Mouse (Mus musculus) hindbrain, embryonic 16.5 days (tissue): ENCODE results near the gene Bbs9. TPM values are rescaled to one million over a fixed set of nuclear protein-coding genes. Genes with fewer than 3 reads are reported as not detected.

Experiments
- ATAC-seq: fragments of 200-750 bp; cut with Nextera tagmentation; 2 replicates; pipeline ENCODE4 v1.8.0; 2017; ENCODE audit warnings: moderate TSS enrichment, moderate library complexity
- H3K27ac ChIP-seq: fragments of 300-500 bp; sonication (generic); 2 replicates; pipeline ENCODE4 v1.5.1; 2014; ENCODE audit warnings: low read depth, mild to moderate bottlenecking, control low read depth, low read length, moderate library complexity
- H3K27me3 ChIP-seq: fragments of 300-500 bp; sonication (generic); replicated peaks from 2 replicates; pipeline ENCODE4 v1.6.1; 2014; ENCODE audit warnings: low read length; ENCODE audit not compliant: control insufficient read depth, insufficient read depth
- H3K36me3 ChIP-seq: fragments of 300-500 bp; sonication (generic); 2 replicates; pipeline ENCODE4 v1.6.1; 2014; ENCODE audit warnings: mild to moderate bottlenecking, low read length, moderate library complexity, mixed read lengths; ENCODE audit not compliant: control insufficient read depth, insufficient read depth
- H3K4me1 ChIP-seq: fragments of 300-500 bp; sonication (generic); 2 replicates; pipeline ENCODE4 v1.6.1; 2014; ENCODE audit warnings: low read depth, low read length; ENCODE audit not compliant: control insufficient read depth, insufficient read depth
- H3K4me2 ChIP-seq: fragments of 300-500 bp; sonication (generic); 2 replicates; pipeline ENCODE4 v1.6.1; 2014; ENCODE audit warnings: mild to moderate bottlenecking, low read length, control low read depth, moderate library complexity
- H3K4me3 ChIP-seq: fragments of 300-500 bp; sonication (generic); 2 replicates; pipeline ENCODE4 v1.5.1; 2014; ENCODE audit warnings: mild to moderate bottlenecking, low read length, control low read depth, moderate library complexity
- H3K9ac ChIP-seq: fragments of 300-500 bp; sonication (generic); 2 replicates; pipeline ENCODE4 v1.6.1; 2014; ENCODE audit warnings: low read depth, mild to moderate bottlenecking, control low read depth, low read length, moderate library complexity
- H3K9me3 ChIP-seq: fragments of 300-500 bp; sonication (generic); 2 replicates; pipeline ENCODE4 v1.6.1; 2014; ENCODE audit warnings: mild to moderate bottlenecking, low read length, moderate library complexity; ENCODE audit not compliant: control insufficient read depth
- whole genome bisulfite sequencing: fragments of 180-500 bp; shearing (Covaris S2); extraction: QIAGEN DNeasy Blood & Tissue Kit; methylation state at CpG from one replicate; pipeline ENCODE4 v1.1.7; 2014; 5-methylcytosine and 5-hydroxymethylcytosine counted together
- polyA plus RNA-seq: library from polyadenylated mRNA; unstranded; fragments of >200 nt; fragmentation: Nextera tagmentation; extraction: Ambion mirVana; gene quantifications from 2 replicates; pipeline ENCODE4 v1.2.1, GENCODE M21; 2015

Bbs9 gene
- polyA plus RNA-seq, 1 experiment from 2014 or later, result 18.3 TPM

- WGBS, result 66% methylated on average over 9 of the region's 9 CpGs
- H3K27me3 ChIP-seq, result no peaks in the 10 kb centered on the region
- ATAC-seq, result peak; percentile 54
Measured at GRCm38 (mm10) chr9:22814407-22815092, 339.0 kb downstream of the Bbs9 start.

GRCm38 (mm10) chr9:22815093-22815458, 339.6 kb downstream of the Bbs9 start:
- Histone ChIP-seq H3K27me3 (no peaks in the 10 kb centered on the region), H3K9ac (no peak overlapping the region), H3K4me3 (no peak overlapping the region), H3K9me3 (no peaks in the 10 kb centered on the region), H3K4me2 (no peak overlapping the region), H3K27ac (no peak overlapping the region), H3K36me3 (no peaks in the 10 kb centered on the region), H3K4me1 (no peaks in the 10 kb centered on the region)
- WGBS, result 61% methylated on average over 7 of the region's 7 CpGs
- peak; percentile 40; the same call in 1 of the 2 replicates for ATAC-seq

More at GRCm38 (mm10) chr9:22814407-22815092, 339.0 kb downstream of the Bbs9 start:
- Histone ChIP-seq H3K9me3 (no peaks in the 10 kb centered on the region), H3K9ac (no peak overlapping the region), H3K4me3 (no peak overlapping the region), H3K27ac (no peak overlapping the region), H3K36me3 (no peaks in the 10 kb centered on the region), H3K4me1 (no peaks in the 10 kb centered on the region), H3K4me2 (no peak overlapping the region)

- Histone ChIP-seq H3K27ac (no peak overlapping the region), H3K4me3 (no peak overlapping the region), H3K9ac (no peak overlapping the region), H3K27me3 (no peaks in the 10 kb centered on the region), H3K4me1 (no peaks in the 10 kb centered on the region), H3K36me3 (no peaks in the 10 kb centered on the region), H3K9me3 (no peaks in the 10 kb centered on the region), H3K4me2 (no peak overlapping the region)
- no peak for ATAC-seq
- WGBS, result 88% methylated on average over 6 of the region's 6 CpGs
Measured at GRCm38 (mm10) chr9:22819539-22819938, 344.0 kb downstream of the Bbs9 start.

- H3K9me3 ChIP-seq, result no peaks in the 10 kb centered on the region
- H3K4me1 ChIP-seq, result no peaks in the 10 kb centered on the region
- H3K4me3 ChIP-seq, result no peak overlapping the region
- no peaks in the 10 kb centered on the region for H3K27me3 ChIP-seq
- no peak for ATAC-seq
- WGBS, result 60% methylated on average over 6 of the region's 6 CpGs
- no peak overlapping the region for H3K9ac ChIP-seq
- H3K27ac ChIP-seq, result no peak overlapping the region
- no peaks in the 10 kb centered on the region for H3K36me3 ChIP-seq
- no peak overlapping the region for H3K4me2 ChIP-seq
Measured at GRCm38 (mm10) chr9:22820646-22821185, 345.2 kb downstream of the Bbs9 start.

GRCm38 (mm10) chr9:22822770-22823169, 347.3 kb downstream of the Bbs9 start:
- Histone ChIP-seq H3K27ac (no peak overlapping the region), H3K4me2 (no peak overlapping the region), H3K36me3 (no peaks in the 10 kb centered on the region), H3K9ac (no peak overlapping the region), H3K4me1 (no peaks in the 10 kb centered on the region), H3K27me3 (no peaks in the 10 kb centered on the region), H3K4me3 (no peak overlapping the region), H3K9me3 (no peaks in the 10 kb centered on the region)
- no peak for ATAC-seq
- WGBS, result 67% methylated on average over 5 of the region's 5 CpGs

- no peak for ATAC-seq
- 60% methylated on average over 3 of the region's 3 CpGs for WGBS
- H3K36me3 ChIP-seq, result no peaks in the 10 kb centered on the region
- no peaks in the 10 kb centered on the region for H3K9me3 ChIP-seq
- H3K4me1 ChIP-seq, result no peaks in the 10 kb centered on the region
- no peak overlapping the region for H3K9ac ChIP-seq
- no peak overlapping the region for H3K4me3 ChIP-seq
- H3K27me3 ChIP-seq, result no peaks in the 10 kb centered on the region
- H3K4me2 ChIP-seq, result no peak overlapping the region
- no peak overlapping the region for H3K27ac ChIP-seq
Measured at GRCm38 (mm10) chr9:22823856-22824255, 348.3 kb downstream of the Bbs9 start.

- 22% methylated on average over 8 of the region's 8 CpGs for WGBS
- Histone ChIP-seq H3K9ac (no peak overlapping the region), H3K9me3 (no peaks in the 10 kb centered on the region), H3K4me2 (no peak overlapping the region), H3K4me3 (no peak overlapping the region), H3K36me3 (no peaks in the 10 kb centered on the region), H3K4me1 (peaks cover 2% of the 10 kb centered on the region; the same call in 1 of the 2 replicates), H3K27ac (no peak overlapping the region), H3K27me3 (no peaks in the 10 kb centered on the region)
- no peak for ATAC-seq
Measured at GRCm38 (mm10) chr9:22824910-22825309, 349.4 kb downstream of the Bbs9 start.

- H3K4me3 ChIP-seq, result no peak overlapping the region
- H3K9me3 ChIP-seq, result no peaks in the 10 kb centered on the region
- no peaks in the 10 kb centered on the region for H3K36me3 ChIP-seq
- H3K27me3 ChIP-seq, result no peaks in the 10 kb centered on the region
- no peak overlapping the region for H3K27ac ChIP-seq
- no peak overlapping the region for H3K4me2 ChIP-seq
- 45% methylated on average over 3 of the region's 3 CpGs for WGBS
- ATAC-seq, result no peak
- H3K9ac ChIP-seq, result no peak overlapping the region
- H3K4me1 ChIP-seq, result peaks cover 6% of the 10 kb centered on the region
Measured at GRCm38 (mm10) chr9:22826571-22826990, 351.1 kb downstream of the Bbs9 start.

GRCm38 (mm10) chr9:22827176-22827770, 351.8 kb downstream of the Bbs9 start:
- H3K36me3 ChIP-seq, result no peaks in the 10 kb centered on the region
- H3K4me3 ChIP-seq, result no peak overlapping the region
- ATAC-seq, result no peak
- WGBS, result 36% methylated on average over 2 of the region's 2 CpGs
- peaks cover 6% of the 10 kb centered on the region for H3K4me1 ChIP-seq
- H3K4me2 ChIP-seq, result no peak overlapping the region
- no peaks in the 10 kb centered on the region for H3K9me3 ChIP-seq
- no peak overlapping the region for H3K9ac ChIP-seq
- no peak overlapping the region for H3K27ac ChIP-seq
- H3K27me3 ChIP-seq, result no peaks in the 10 kb centered on the region; the same call in 1 of the 2 replicates
